Mouse (Mus musculus) kidney, adult 18-20 months (tissue): ENCODE measurements around the gene Mapkapk2.
"Not testable (repeated sequence)": the region's sequence is repeated elsewhere in the genome, so short reads cannot be mapped to it uniquely, and the experiment has no call there.

Experiments
- DNase-seq: peaks from one replicate; pipeline ENCODE4 v3.0.0; 2021

Gene Mapkapk2

GRCm38 (mm10) chr1:131097700-131098094 is at the start of gene Mapkapk2:
Gene Mapkapk2 (minus strand): TSS chr1:131097826.
- DNase-seq = peak; percentile 92

- DNase-seq = no peak
These were observed 48.6 kb upstream of the Mapkapk2 start for GRCm38 (mm10) chr1:131146181-131146614.

- DNase-seq = not testable (repeated sequence)
These were observed 47.6 kb upstream of the Mapkapk2 start for GRCm38 (mm10) chr1:131145222-131145621.

GRCm38 (mm10) chr1:131142472-131142871 is 44.8 kb upstream of the Mapkapk2 start:
- DNase-seq = no peak

- DNase-seq = no peak
These were observed 43.8 kb upstream of the Mapkapk2 start for GRCm38 (mm10) chr1:131141449-131141848.

GRCm38 (mm10) chr1:131139102-131140095 is 41.8 kb upstream of the Mapkapk2 start:
- no peak for DNase-seq

GRCm38 (mm10) chr1:131138191-131139016 is 40.8 kb upstream of the Mapkapk2 start, which contains the start of gene Dyrk3:
Gene Dyrk3 (minus strand): TSS chr1:131138340.
- DNase-seq = peak; percentile 93

GRCm38 (mm10) chr1:131137717-131138118 is 40.1 kb upstream of the Mapkapk2 start:
- no peak for DNase-seq

- no peak for DNase-seq
These were observed 39.5 kb upstream of the Mapkapk2 start for GRCm38 (mm10) chr1:131137111-131137510.

GRCm38 (mm10) chr1:131135960-131136629 is 38.5 kb upstream of the Mapkapk2 start:
- no peak for DNase-seq

GRCm38 (mm10) chr1:131134942-131135522 is 37.4 kb upstream of the Mapkapk2 start:
- DNase-seq = peak; percentile 50

GRCm38 (mm10) chr1:131134231-131134630 is 36.6 kb upstream of the Mapkapk2 start:
- DNase-seq = no peak

GRCm38 (mm10) chr1:131125987-131126744 is 28.5 kb upstream of the Mapkapk2 start:
- no peak for DNase-seq

- DNase-seq = no peak
These were observed 26.1 kb upstream of the Mapkapk2 start for GRCm38 (mm10) chr1:131123522-131124265.

GRCm38 (mm10) chr1:131121987-131122386 is 24.4 kb upstream of the Mapkapk2 start:
- peak; percentile 25 for DNase-seq

GRCm38 (mm10) chr1:131119026-131119425 is 21.4 kb upstream of the Mapkapk2 start:
- peak; percentile 41 for DNase-seq

GRCm38 (mm10) chr1:131118530-131118929 is 20.9 kb upstream of the Mapkapk2 start:
- no peak for DNase-seq

GRCm38 (mm10) chr1:131116430-131117011 is 18.9 kb upstream of the Mapkapk2 start:
- no peak for DNase-seq

- peak; percentile 62 for DNase-seq
These were observed 18.3 kb upstream of the Mapkapk2 start for GRCm38 (mm10) chr1:131115932-131116331.

- peak; percentile 63 for DNase-seq
These were observed 14.9 kb upstream of the Mapkapk2 start for GRCm38 (mm10) chr1:131112576-131112975.
